Mouse (Mus musculus): ENCODE data around the gene Kcnd3.

- no peak for TF ChIP-seq POLR2A (IDR thresholded peaks at IDR 0.05; ENCODE audit: borderline replicate concordance, low read depth, low read length)
- TF ChIP-seq CTCF (IDR thresholded peaks at IDR 0.05; ENCODE audit: low read depth, low read length): no peak
These were observed 57.2 kb downstream of the Kcnd3 start for GRCm38 (mm10) chr3:105509321-105509720.
